ENCODE assay signal across 8 mouse cellular contexts in the genomic region with DNA sequence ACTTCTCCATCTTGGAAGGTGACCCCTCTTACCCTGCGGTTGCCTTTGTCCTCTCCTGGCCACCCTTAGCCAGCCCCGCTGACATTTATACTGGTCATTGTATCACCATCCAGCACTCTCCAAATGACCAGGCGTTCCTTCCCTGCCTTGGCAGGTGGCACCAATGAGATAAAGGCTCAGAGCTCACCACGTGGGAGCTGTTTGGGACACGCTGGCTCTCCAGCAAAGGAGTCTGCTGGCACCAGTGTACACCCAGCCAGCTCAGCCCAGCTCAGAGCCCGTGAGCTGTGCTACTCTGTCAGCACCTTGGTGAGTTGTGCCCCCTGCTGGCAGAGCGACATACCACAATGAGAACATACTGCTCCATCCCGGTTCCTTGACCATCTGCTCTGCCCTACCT. TPM values are rescaled to one million over a fixed set of nuclear protein-coding genes. Genes with fewer than 3 reads are reported as not detected.
DNase-seq lines count a peak whose midpoint lies in the region; ATAC-seq lines count a peak whose summit lies in the region.

A gene (minus strand): TSS at position 144 of the 400 bp plus-strand sequence.

- peak; percentile 73 for DNase-seq in WW6 (ENCODE audit: low read depth, low spot score)
- peak; percentile 70 to 84 for DNase-seq in cerebellum, postnatal 25 days
- peak; percentile 75 to 79 for DNase-seq in frontal cortex, postnatal 36 days (ENCODE audit: low spot score in 2 of 2)
- peak; percentile 57 for DNase-seq in left cerebral cortex, adult 11 months (ENCODE audit: low spot score)
- peak; percentile 79 to 81 for DNase-seq in right cerebral cortex, adult 2 months (ENCODE audit: low spot score in 2 of 2)
- DNase-seq in urinary bladder, postnatal 10 days (ENCODE audit: low spot score): peak; percentile 30

- H3K9ac ChIP-seq in hindbrain, embryonic 16.5 days (ENCODE audit: low read depth, low read length): no peak within 1 kb of the TSS

- H3K27ac ChIP-seq in hindbrain, embryonic 16.5 days (ENCODE audit: low read depth, low read length): no peak within 1 kb of the TSS

- H3K4me1 ChIP-seq in hindbrain, embryonic 16.5 days (ENCODE audit: control insufficient read depth, insufficient read depth, low read depth, low read length): no peaks in the 10 kb centered on the region

- H3K4me3 ChIP-seq in hindbrain, embryonic 16.5 days (ENCODE audit: low read length): no peak within 1 kb of the TSS

- H3K4me2 ChIP-seq in hindbrain, embryonic 16.5 days (ENCODE audit: low read length): no peak within 1 kb of the TSS

- H3K9me3 ChIP-seq in hindbrain, embryonic 16.5 days (ENCODE audit: control insufficient read depth, low read length): no peaks in the 10 kb centered on the region

- WGBS in hindbrain, embryonic 16.5 days: 39% methylated on average over 8 of the region's 8 CpGs

- ATAC-seq in hindbrain, embryonic 16.5 days: peak; percentile 68
- peak; percentile 71 for ATAC-seq in megakaryocyte, adult 5-6 weeks (ENCODE audit: poor library complexity, severe bottlenecking)

- no peaks in the 10 kb centered on the region for H3K27me3 ChIP-seq in hindbrain, embryonic 16.5 days (replicated peaks; ENCODE audit: control insufficient read depth, insufficient read depth, low read length)

- peaks cover 23% of the 10 kb centered on the region for H3K36me3 ChIP-seq in hindbrain, embryonic 16.5 days (ENCODE audit: control insufficient read depth, insufficient read depth, low read length)

RNA-seq across cellular contexts. Expression of the gene that starts here (rescaled TPM):
- polyA plus RNA-seq in hindbrain, embryonic 16.5 days (2015; fragmentation: Nextera tagmentation; extraction: Ambion mirVana): 0.59 and 0.60 TPM in 2 replicates
- total RNA-seq in megakaryocyte, adult 5-6 weeks (2015): not detected in 2 replicates
- not detected in 2 replicates for total RNA-seq in megakaryocyte, adult 5-6 weeks (2017)

Comparison
In these comparisons a context has a peak if more than half of its experiments do, and no peak if none do; other contexts are left out.
1. Peak in ATAC-seq in hindbrain, embryonic 16.5 days; RNA of the gene not detected or under 1 TPM.
2. Peak in ATAC-seq in megakaryocyte, adult 5-6 weeks; RNA of the gene not detected or under 1 TPM.
3. DNase-seq: peak in every context shown above with its lines; median percentile 80 in right cerebral cortex, adult 2 months; 77 in cerebellum, postnatal 25 days; 77 in frontal cortex, postnatal 36 days; 73 in WW6; 57 in left cerebral cortex, adult 11 months; 30 in urinary bladder, postnatal 10 days.